8 mouse cellular contexts compared by ENCODE assay signal in the genomic region with DNA sequence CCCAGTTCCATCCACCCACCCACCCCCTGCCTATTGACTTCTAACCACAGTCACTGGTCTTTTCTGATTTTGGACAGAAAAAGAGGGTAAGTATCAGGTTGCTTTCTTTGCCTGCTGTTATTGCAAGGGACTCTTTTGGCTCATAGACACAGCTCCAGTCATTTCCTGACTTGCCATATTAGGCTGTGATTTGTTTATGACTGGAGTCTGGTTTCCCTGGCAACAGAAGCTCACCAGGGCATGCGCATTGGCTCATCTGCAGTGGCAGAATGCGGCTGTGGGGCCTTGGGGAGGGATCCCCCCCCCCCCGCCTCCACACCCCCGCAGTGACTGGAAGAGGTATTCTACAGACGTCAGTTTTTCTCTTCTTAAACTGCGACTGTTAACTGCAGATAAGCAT.
DNase-seq lines count a peak whose midpoint lies in the region; ATAC-seq lines count a peak whose summit lies in the region.

No protein-coding gene starts in this region.

- 13% methylated on average over 6 of the region's 6 CpGs for WGBS in hindbrain, embryonic 11.5 days

- H3K4me1 ChIP-seq in hindbrain, embryonic 11.5 days (replicated peaks; ENCODE audit: control insufficient read depth, insufficient read depth, low read length): no peaks in the 10 kb centered on the region

- H3K9me3 ChIP-seq in hindbrain, embryonic 11.5 days (ENCODE audit: control insufficient read depth, low read length): no peaks in the 10 kb centered on the region

- no peak overlapping the region for H3K4me2 ChIP-seq in hindbrain, embryonic 11.5 days (replicated peaks; ENCODE audit: low read depth, low read length)

- DNase-seq in kidney, postnatal 14 days: peak; percentile 0
- no peak for DNase-seq in kidney, adult 18-20 months
- DNase-seq in embryo, embryonic 11 days: peak; percentile 56
- peak; percentile 34 for DNase-seq in hindbrain, embryonic 11.5 days (ENCODE audit: low spot score)
- peak; percentile 9 for DNase-seq in left cerebral cortex, postnatal 4 days
- DNase-seq in right cerebral cortex, adult 2 months (ENCODE audit: low spot score in 2 of 2): peak; percentile 35 to 62
- no peak for DNase-seq in thymus, postnatal 0 days (ENCODE audit: low spot score)
- no peak for DNase-seq in thymus, postnatal 36 days

- no peaks in the 10 kb centered on the region for H3K36me3 ChIP-seq in hindbrain, embryonic 11.5 days (ENCODE audit: control insufficient read depth, insufficient read depth, low read length)

- H3K4me3 ChIP-seq in hindbrain, embryonic 11.5 days (ENCODE audit: low read depth, low read length): no peak overlapping the region

- no peak overlapping the region for H3K9ac ChIP-seq in hindbrain, embryonic 11.5 days (ENCODE audit: low read depth, low read length)

- intact Hi-C loops in left cerebral cortex, postnatal 4 days (cut with DNase I): no loop called here

- H3K27ac ChIP-seq in hindbrain, embryonic 11.5 days (ENCODE audit: low read depth, low read length): no peak overlapping the region

- peak; percentile 49; the same call in 1 of the 2 replicates for ATAC-seq in hindbrain, embryonic 11.5 days (ENCODE audit: low FRiP score)

- H3K27me3 ChIP-seq in hindbrain, embryonic 11.5 days (ENCODE audit: control insufficient read depth, insufficient read depth, low read length): no peaks in the 10 kb centered on the region

Comparison
In these comparisons a context has a peak if more than half of its experiments do, and no peak if none do; other contexts are left out.
1. DNase-seq: peak in kidney, postnatal 14 days (single experiment), embryo, embryonic 11 days (single experiment), hindbrain, embryonic 11.5 days (single experiment), left cerebral cortex, postnatal 4 days (single experiment) and right cerebral cortex, adult 2 months (2 of 2); none in kidney, adult 18-20 months (single experiment), thymus, postnatal 0 days (single experiment) and thymus, postnatal 36 days (0 of 2).